Mouse (Mus musculus) testis, adult 2 months (tissue): ENCODE results near the gene Morc3.

Experiments used
- CTCF ChIP-seq: fragments of 200-500 bp; IDR thresholded peaks from 2 replicates; pipeline ENCODE4 v1.5.1; 2012; ENCODE audit warnings: low read depth, mild to moderate bottlenecking, inconsistent platforms, low read length, moderate library complexity; ENCODE audit not compliant: control insufficient read depth, insufficient read depth, insufficient replicate concordance
- POLR2A ChIP-seq: fragments of 200-500 bp; IDR thresholded peaks from 2 replicates; pipeline ENCODE4 v1.6.1; 2012; ENCODE audit warnings: low read depth, mild to moderate bottlenecking, inconsistent platforms, low read length, moderate library complexity; ENCODE audit not compliant: control insufficient read depth

DNA sequence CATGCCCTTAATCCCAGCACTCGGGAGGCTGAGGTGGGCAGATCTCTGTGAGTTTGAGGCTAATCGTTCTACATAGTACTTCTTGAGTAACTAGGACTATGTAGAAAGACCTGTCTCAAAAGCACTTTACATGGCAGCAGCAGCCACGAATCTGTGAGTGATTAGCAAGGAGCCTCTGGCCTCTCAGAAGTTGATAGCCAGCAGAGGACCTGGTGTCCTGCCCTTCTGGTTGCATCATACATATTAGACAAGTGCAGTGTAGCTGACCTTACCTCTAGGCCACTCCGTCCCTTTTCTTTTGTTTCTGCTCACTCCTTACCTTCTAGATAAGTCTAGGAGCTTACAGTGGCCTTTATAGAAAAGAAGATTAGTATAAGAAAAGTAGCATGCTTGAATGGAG, 28.0 kb downstream of the Morc3 start:
- TF ChIP-seq POLR2A (no peak), CTCF (no peak)
